Mouse (Mus musculus) pancreas, adult 10 weeks (tissue): ENCODE data around the gene Tcf7. TPM values are rescaled to one million over a fixed set of nuclear protein-coding genes. Genes with fewer than 3 reads are reported as not detected.

ENCODE experiments used
- polyA plus RNA-seq: library from polyadenylated mRNA; stranded (reverse); fragments of 350-450 nt; fragmentation: Illumina TruSeq; extraction: RNeasy Lipid Tissue Mini Kit (QIAGEN cat#74804); gene quantifications from one replicate; pipeline ENCODE4 v1.2.3, GENCODE M21; 2015; ENCODE audit warnings: low read depth, low replicate concordance; ENCODE audit not compliant: insufficient read depth

Tcf7 gene
- polyA plus RNA-seq: 1.2 TPM

GRCm38 (mm10) chr11:52282774-52283595, at the start of gene Tcf7:
Gene Tcf7, minus strand, starts transcription at chr11:52283014.

GRCm38 (mm10) chr11:52231606-52232541, 50.9 kb downstream of the Tcf7 start, which contains the start of gene Skp1a:
Gene Skp1a, plus strand, starts transcription at chr11:52231995.

DNA sequence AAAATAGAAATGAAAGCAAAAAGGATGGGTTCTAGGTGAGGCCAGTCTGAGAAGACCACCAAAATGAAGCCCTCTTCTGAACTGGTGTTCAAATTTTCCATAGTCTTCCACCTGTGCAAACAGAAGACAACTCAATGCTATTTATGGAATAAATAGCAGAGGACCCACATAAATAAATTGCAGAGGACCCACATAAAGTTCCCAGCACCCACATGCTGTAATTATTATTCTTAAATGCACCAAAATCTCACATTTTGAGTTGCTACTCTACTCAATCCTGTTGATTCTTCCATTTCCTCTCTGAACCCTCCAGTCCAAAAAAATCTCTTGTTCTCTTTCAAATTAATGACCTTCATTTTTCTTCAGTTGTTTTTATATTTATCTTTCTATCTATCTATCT, 68.9 kb downstream of the Tcf7 start, which contains the start of gene Olfr1371:
Olfr1371 (minus strand) TSS at position 101 of the 400 bp plus-strand sequence.

Other genes with a start within 250 kb of the Tcf7 start
- 9.2 TPM for gene Ppp2ca, start 184.3 kb downstream of the Tcf7 start, polyA plus RNA-seq
- not detected for gene Olfr1373, start 137.5 kb downstream of the Tcf7 start, polyA plus RNA-seq
- gene Olfr1371, start 69.0 kb downstream of the Tcf7 start, polyA plus RNA-seq: not detected
- 42.1 TPM for gene Skp1a, start 51.0 kb downstream of the Tcf7 start, polyA plus RNA-seq
- 27.2 TPM for gene Vdac1, start 77.8 kb upstream of the Tcf7 start, polyA plus RNA-seq
- gene 9530068E07Rik, start 113.4 kb upstream of the Tcf7 start, polyA plus RNA-seq: 20.4 TPM